Mouse (Mus musculus): ENCODE results near the gene Thbs1. TPM values are rescaled to one million over a fixed set of nuclear protein-coding genes. Genes with fewer than 3 reads are reported as not detected.
"Not testable (repeated sequence)": the region's sequence is repeated elsewhere in the genome, so short reads cannot be mapped to it uniquely, and the experiment has no call there.

Thbs1 gene
- total RNA-seq, 2 experiments from 2014 or later = 6.1 to 29.1 TPM

DNA sequence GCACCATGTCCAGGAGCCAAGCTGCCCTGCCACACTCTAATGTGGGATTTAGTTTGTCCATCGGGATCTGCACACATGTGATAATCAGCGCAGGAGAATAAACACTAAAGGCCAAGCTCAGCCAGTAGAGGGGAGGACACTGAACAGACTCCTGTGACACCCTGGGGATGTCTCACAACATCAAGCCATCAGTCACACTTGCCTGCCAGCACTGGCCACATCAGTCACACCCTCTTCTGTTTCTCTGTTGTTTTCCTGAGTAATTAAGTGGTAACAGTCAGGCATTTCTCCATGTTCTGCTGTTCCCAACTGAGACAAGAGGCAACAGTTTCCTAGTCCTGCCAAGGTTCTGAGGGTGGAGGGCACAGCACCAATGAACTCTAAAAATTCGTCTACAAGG, 36.1 kb downstream of the Thbs1 start:
- not testable (repeated sequence) for DNase-seq (ENCODE audit: low spot score)

DNA sequence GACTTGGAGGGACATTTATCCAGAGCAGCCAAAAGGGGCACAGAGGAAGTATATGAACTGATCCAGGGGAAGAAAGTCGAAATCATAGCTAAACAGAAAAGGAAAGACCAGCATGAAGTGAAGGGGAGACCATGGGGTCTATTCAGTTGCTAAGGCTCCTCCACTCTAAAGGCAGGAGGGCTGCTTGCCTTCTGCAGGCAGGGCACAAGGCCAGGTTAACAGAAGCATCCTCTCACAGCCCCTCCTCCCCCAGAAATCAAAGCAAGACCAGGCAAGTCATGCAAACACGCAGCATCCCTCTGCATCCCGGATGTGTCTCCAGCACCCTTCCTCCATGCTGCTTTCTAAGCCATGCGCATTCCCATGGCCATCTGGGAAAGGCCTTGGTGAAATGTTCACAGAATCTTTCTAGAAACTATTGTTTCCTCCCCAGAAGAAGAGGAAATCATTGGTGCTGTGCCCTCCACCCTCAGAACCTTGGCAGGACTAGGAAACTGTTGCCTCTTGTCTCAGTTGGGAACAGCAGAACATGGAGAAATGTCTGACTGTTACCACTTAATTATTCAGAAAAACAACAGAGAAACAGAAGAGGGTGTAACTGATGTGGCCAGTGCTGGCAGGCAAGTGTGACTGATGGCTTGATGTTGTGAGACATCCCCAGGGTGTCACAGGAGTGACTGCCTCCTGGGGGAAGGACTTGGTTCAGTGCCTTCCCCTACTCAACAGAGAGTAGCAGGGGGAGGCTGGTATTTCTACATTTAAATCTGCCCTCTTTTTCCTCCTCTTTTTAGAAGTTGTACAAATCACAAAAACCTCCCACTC, 36.9 kb downstream of the Thbs1 start:
- DNase-seq (ENCODE audit: low spot score) = no peak

DNA sequence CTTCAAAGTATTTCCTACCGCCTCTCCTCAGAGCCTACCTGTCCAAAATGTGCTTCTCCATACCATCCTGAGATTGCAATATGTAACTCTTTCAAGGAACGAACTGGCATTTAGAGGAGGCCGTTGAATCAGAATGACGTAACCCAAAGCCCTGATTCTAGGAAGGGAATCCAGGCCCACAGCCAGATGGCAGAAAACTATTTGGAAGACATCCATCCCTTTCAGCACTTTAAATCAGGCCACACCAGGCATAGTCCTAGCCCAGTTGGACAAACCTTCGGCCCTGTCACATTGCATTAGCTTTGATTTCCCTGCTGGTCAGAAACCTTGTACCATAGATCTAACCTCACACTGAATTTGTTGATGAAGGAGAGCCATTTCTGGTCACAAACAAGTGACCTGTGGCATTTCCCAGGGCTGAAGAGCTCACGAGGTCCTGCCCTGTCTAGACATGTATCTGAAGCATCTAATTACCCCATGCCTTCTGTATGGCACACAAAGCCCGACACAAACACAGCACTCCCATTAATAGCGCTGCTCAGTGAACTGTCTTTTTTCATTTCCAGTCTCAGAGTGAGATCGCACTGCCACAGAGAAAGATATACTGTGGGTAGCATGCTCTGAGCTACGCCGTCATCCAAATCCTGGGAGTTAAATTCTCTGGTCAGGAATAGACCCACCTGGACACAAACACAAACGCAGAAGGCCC, 38.3 kb downstream of the Thbs1 start:
- DNase-seq (ENCODE audit: low spot score) = peak; percentile 44

DNA sequence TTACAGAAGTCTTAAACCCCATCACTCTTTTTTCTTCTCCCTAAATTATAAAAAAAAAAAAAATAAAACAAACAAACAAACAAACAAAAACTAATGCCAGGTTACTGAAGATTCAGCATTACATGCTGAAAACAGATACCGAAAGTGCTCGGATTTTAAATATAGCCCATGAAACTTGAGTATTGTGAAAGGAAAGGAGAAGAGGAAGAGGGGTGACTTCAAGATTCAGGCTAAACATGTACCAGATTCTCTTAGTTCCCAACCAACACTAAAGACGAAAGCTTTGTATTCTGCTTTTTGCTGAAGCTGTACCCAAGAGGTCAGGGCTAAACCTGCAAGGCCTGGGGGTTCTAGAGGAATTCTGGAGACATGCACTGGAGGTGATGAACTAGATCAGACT, 46.4 kb downstream of the Thbs1 start:
- no peak for DNase-seq (ENCODE audit: low spot score)

DNA sequence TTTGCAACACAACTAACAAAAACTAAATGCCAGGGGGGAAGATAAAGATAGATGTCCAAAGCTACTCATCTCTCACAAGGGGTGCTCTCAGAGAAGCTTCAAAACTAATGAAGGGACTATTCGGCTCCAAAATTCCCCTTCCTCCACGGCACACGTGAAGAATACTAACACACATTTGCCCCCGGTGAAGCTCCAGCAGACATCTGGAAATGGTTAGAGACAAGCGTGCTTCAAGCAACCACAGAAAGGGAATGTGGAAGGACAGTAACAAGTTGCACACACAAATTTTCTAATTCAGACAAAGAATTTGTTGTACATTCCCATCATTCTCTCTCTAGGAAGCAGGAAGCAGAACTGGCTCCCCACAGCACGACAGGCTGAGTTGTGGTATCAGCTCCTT, 47.5 kb downstream of the Thbs1 start:
- DNase-seq (ENCODE audit: low spot score) = no peak

DNA sequence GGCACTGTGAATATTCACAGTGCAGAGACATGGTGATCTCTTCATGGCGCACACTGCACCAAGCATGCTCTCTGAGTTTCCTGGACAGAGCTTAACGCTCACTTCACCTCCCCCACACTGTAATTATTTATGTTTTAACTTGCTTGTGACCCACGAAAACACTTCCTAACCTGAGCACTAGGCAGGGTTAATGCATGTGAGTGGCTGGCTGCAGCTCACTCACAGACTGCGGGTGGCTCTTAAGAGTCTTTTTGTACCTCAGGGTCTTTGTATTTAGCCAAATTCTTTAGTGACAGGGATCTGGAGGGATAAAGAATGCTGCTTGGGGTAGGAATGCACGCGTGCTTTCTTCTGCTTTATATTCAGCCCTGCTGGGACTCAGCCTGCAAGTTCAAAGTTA, 48.9 kb downstream of the Thbs1 start:
- no peak for DNase-seq (ENCODE audit: low spot score)

DNA sequence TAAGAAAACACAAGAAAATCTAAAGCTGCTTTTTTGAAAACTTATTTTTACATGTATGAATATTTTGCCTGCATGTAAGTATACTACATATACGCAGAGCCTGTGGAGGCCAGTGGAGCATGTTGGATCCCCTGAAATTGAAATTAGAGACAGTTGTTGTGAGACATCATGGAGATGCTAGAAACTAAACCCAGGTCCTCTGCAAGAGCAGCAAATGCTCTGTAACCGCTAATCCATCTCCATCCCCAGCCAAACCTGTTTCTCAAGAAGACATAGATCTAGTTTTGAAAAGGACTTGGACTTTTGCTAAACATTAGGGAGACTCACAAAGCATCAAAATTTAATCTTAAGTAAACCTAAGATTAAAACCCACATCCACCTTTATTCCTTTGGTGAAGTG, 49.3 kb downstream of the Thbs1 start:
- no peak for DNase-seq (ENCODE audit: low spot score)

DNA sequence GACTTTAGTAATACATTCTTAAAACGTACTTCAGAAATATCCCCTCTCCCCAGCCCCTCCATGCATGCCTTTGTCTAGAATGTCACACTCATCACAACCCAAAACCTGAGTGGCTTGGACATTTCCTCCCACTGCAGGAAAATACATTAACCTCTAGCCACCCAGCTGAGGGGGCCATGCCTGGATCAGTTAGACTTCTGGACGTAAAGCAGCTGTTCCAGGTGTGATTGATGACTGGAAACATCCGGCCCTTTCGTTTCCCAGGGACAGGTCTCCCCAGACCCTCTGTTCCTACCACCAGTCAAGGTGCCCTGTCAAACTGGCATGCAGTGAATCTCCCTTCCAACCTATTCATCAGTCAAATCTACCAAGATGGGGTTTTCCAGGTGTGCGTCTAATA, 50.8 kb downstream of the Thbs1 start:
- no peak for DNase-seq (ENCODE audit: low spot score)

DNA sequence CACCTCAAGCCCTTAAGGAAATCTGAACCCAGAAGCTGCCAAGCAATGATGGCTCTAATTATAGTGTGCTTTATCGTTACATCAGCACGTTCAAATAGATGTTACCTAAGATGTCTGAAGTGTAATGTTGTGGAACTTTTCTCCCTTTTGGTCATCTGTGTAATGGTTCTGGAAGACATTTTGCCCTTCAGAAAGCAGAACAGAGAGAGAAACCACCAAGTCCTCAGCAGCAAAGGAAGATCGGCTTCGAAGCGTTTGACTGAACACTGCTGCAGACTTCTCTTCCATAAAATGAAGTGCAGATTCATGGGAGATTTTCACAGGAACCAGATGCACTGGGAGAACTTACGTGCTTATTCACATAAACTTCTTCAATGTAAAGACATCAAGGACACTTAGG, 52.5 kb downstream of the Thbs1 start:
- no peak for DNase-seq (ENCODE audit: low spot score)

DNA sequence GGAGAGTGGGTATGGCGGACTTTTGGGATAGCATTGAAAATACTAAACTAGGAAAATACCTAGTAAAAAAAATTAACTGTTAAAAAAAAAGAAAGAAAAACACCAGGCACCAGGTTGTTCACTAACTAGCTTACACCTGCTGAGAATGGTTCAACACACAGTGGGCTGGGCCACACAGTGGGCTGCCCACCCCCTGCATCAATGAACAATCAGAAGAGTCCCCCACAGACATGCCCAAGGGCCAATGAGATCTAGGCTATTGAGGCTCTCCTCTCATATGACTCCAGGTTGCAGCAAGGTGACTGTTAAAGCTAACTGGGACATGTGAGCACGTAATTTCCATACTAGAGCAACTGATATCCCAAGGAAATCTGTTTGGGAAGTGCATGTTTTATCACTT, 54.0 kb downstream of the Thbs1 start:
- no peak for DNase-seq (ENCODE audit: low spot score)

DNA sequence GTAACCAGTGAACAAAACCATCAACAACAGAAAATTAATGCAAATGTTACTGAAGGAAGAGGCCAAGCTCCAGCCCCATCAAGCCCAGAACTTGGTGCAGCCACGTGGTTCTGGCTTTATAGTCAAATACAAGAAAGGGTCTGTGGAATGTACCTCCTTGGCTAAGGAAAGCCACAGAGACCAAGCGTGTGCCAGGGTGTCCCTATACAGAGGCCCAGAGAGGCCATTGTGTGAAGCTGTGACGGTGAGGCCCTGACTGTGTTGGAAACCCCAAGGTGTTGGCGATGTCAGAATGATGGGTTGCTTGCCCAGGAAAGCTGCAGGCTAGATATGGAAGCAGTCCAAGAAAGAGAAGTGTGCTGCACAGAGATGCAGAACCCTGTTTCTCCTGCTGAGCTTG, 56.1 kb downstream of the Thbs1 start:
- DNase-seq (ENCODE audit: low spot score) = no peak

DNA sequence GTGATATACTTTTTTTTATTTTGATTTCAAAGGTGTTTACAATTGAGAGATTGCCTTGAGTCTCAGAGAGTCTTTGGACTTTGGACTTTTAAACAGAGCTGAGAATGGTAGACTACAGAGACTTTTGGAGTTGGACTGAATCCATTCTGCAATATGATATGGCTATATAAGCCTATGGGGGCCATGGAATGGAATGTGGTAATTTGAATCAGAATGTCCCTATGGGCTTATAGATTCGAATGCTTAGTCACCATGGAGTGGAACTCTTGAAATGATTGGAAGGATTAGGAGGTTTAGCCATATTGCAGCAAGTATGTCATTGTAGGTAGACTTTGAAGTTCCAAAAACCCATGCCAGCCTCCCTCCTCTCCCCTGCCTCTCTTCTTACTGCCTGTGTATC, 56.5 kb downstream of the Thbs1 start:
- no peak for DNase-seq (ENCODE audit: low spot score)

DNA sequence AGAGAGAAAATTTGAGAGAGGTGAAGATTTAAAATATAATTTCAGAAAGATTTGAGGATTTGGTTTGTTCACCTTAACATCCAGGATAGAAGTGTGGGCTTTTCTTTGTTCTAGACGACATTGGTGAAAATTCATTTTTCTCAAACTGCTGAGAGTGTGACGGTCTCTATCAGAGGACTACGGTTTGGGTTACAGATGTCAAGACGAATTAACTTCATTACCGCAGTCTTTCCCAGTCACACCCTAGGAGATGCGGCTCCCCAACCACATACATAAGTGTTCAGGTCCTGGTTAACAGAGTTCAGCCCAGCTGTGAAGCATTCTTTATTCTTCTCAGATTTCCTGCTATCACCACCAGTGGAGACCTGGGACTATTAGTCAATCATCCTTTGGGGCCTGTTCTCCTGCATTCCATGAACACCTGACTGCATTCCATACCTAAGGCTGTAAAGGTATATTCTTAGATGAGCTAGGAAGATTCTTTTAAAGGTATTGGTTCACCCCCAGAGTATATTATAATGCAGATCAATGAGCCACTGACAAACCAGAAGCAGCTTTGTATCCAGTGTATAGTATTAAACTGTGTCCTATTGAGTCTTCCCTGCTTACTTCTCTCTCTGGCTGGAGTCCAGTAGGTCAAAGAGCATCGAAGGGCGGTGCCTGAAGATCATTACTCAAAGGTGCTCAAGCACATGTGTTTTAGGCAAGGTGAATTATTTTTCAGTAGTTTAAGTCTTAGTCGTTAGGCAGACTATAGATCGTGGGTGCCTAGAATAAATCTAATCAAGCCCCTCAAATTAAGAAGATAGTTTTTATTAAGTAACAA, 63.1 kb downstream of the Thbs1 start:
- no peak for DNase-seq (ENCODE audit: low spot score)

Other genes with a start within 250 kb of the Thbs1 start
- not detected for gene Fsip1, start 145.1 kb downstream of the Thbs1 start, total RNA-seq (2021)